Mouse (Mus musculus) gastrocnemius, adult 2 months (tissue): ENCODE data around the gene Sowahc. TPM values are rescaled to one million over a fixed set of nuclear protein-coding genes. Genes with fewer than 3 reads are reported as not detected.

Experiments used
- DNase-seq: peaks from one replicate; pipeline ENCODE4 v3.0.0; 2022
- H3K27ac ChIP-seq: fragments of 200-600 bp; 2 replicates; pipeline ENCODE4 v1.8.1; 2022; ENCODE audit warnings: mild to moderate bottlenecking
- H3K4me3 ChIP-seq: fragments of 200-600 bp; 2 replicates; pipeline ENCODE4 v1.8.1; 2022; ENCODE audit warnings: mild to moderate bottlenecking, moderate library complexity
- CTCF ChIP-seq: fragments of 200-600 bp; IDR thresholded peaks from 2 replicates; pipeline ENCODE4 v1.8.1; 2022; ENCODE audit warnings: antibody characterized with exemption, mild to moderate bottlenecking, moderate library complexity
- intact Hi-C: fragments of 180-260 bp; cut with DNase I; formaldehyde crosslinking; loops from one replicate; pipeline ENCODE4 v1.15.1; 2025
- long read RNA-seq, 2 experiments: library from polyadenylated mRNA; stranded (forward); transcript quantifications; one replicate each; pipeline ENCODE4 v2.0.0; 2021
- total RNA-seq, 2 experiments: library from RNA; stranded (reverse); gene quantifications; 2 replicates each; pipeline ENCODE4 v1.2.3; 2021

Gene Sowahc
- total RNA-seq, result under 1 TPM; 0.75 to 0.77 TPM
- long read RNA-seq, experiment 1, full-length matches to known transcripts, result 2 of 2 reads
- long read RNA-seq, experiment 1, partial matches to known transcripts, result 0 of 2 reads
- long read RNA-seq, experiment 1, other reads (novel, unspliced or antisense), result 0 of 2 reads
- long read RNA-seq, experiment 2, result 0 reads

GRCm38 (mm10) chr10:59221473-59222270 is at the start of gene Sowahc, which contains the start of gene Sept10:
TSS of gene Sowahc (plus strand) at chr10:59221953.
TSS of gene Sept10 (minus strand) at chr10:59221847.
- H3K27ac ChIP-seq, result peak within 1 kb of the TSS; percentile 91
- intact Hi-C loops, result loop anchor here (5.0 kb wide), 2 partner anchors 54 to 481 kb away; partner anchors contain the start of gene Micu1
- DNase-seq, result peak; percentile 99
- TF ChIP-seq CTCF, result no peak
- H3K4me3 ChIP-seq, result peak within 1 kb of the TSS; percentile 90

DNA sequence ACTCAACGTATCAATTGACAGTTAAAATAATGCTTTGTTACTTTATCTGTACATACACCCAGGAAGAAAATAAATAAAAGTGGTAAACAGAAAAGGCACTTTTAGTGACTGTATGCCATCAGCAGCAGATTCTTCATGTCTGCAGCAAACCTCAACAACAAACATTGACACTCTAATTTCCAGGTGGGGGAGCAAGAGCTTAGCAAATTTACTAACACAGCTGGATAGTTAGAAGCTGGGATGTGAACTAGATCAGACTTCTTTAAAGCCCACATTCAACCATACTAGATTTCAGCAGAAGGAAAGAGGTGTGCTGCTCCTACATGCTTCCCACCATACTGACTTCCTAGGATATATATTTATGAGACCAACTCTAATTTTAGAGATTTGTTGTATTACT is 49.2 kb upstream of the Sowahc start:
- Histone ChIP-seq H3K27ac (no peak overlapping the region), H3K4me3 (no peak overlapping the region)
- TF ChIP-seq CTCF, result peak; percentile 26; the same call in 1 of the 2 replicates
- intact Hi-C loops, result no loop called here
- DNase-seq, result no peak

GRCm38 (mm10) chr10:59179620-59180019 is 42.1 kb upstream of the Sowahc start:
- intact Hi-C loops, result no loop called here
- no peak for DNase-seq
- no peak overlapping the region for H3K27ac ChIP-seq
- no peak overlapping the region for H3K4me3 ChIP-seq
- TF ChIP-seq CTCF, result no peak

GRCm38 (mm10) chr10:59182306-59182705 is 39.4 kb upstream of the Sowahc start:
- Histone ChIP-seq H3K4me3 (no peak overlapping the region), H3K27ac (no peak overlapping the region)
- intact Hi-C loops, result no loop called here
- no peak for TF ChIP-seq CTCF
- DNase-seq, result no peak

- TF ChIP-seq CTCF, result no peak
- DNase-seq, result no peak
- H3K27ac ChIP-seq, result no peak overlapping the region
- no peak overlapping the region for H3K4me3 ChIP-seq
- intact Hi-C loops, result no loop called here
These were observed 26.9 kb upstream of the Sowahc start for GRCm38 (mm10) chr10:59194891-59195290.

DNA sequence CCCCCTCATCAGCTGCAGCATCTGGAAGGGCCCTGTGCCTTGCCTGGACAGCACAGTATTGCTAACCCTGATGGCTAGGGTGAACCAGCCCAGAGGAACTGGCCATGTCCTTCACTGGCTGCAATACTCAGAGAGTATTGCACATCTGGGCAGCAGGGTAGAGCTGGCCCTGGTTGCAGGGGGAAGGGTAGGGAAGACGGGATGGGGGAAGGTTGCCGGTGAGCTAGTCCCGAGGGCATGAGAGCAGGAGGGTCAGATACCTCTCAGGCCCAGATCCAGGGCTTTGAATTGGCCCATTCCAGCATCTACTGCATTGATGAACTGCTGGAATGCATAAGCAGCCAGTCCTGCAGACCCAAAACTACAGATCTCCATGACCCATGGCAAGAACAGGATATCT is 25.0 kb upstream of the Sowahc start:
- DNase-seq, result peak; percentile 32
- Histone ChIP-seq H3K27ac (no peak overlapping the region), H3K4me3 (no peak overlapping the region)
- no peak for TF ChIP-seq CTCF
- intact Hi-C loops, result no loop called here

- no peak for DNase-seq
- intact Hi-C loops, result no loop called here
- no peak overlapping the region for H3K4me3 ChIP-seq
- no peak for TF ChIP-seq CTCF
- no peak overlapping the region for H3K27ac ChIP-seq
These were observed 21.7 kb upstream of the Sowahc start for GRCm38 (mm10) chr10:59200011-59200410.

DNA sequence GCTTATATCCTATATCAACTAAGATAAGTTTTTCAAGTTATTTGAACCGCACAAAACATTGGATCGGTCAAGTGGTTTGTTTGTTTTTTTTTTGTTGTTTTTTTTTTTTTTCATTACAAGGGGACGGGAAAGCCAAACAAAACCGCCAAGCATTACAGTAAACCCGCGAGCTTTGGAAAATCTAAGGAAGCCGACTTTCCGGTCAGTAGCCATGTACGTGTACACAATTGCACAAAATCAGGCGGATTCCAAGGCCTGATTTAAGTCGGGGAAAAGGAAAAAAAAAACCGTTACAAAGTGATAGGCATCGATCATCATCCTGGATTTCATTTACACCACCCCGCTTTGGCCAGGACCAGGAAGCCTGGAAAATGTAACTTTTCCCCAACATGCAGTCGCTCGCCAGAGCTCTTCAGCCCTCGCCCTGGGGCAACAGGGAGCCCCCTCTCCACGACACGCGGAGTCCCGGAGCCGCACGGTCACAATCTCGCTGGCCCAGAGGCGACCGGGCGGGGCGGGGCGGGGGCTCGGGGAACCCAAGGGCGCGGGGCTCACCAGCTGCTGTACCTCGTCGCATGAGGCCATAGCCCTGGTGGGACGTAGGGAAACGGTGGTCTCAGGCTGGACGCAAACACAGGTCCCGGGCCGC is 805 bp upstream of the Sowahc start:
- intact Hi-C loops, result loop anchor here (5.0 kb wide), 2 partner anchors 54 to 481 kb away; partner anchors contain the start of gene Micu1
- no peak for DNase-seq
- H3K27ac ChIP-seq, result peak overlapping the region; percentile 91
- H3K4me3 ChIP-seq, result peak overlapping the region; percentile 90
- TF ChIP-seq CTCF, result no peak

DNA sequence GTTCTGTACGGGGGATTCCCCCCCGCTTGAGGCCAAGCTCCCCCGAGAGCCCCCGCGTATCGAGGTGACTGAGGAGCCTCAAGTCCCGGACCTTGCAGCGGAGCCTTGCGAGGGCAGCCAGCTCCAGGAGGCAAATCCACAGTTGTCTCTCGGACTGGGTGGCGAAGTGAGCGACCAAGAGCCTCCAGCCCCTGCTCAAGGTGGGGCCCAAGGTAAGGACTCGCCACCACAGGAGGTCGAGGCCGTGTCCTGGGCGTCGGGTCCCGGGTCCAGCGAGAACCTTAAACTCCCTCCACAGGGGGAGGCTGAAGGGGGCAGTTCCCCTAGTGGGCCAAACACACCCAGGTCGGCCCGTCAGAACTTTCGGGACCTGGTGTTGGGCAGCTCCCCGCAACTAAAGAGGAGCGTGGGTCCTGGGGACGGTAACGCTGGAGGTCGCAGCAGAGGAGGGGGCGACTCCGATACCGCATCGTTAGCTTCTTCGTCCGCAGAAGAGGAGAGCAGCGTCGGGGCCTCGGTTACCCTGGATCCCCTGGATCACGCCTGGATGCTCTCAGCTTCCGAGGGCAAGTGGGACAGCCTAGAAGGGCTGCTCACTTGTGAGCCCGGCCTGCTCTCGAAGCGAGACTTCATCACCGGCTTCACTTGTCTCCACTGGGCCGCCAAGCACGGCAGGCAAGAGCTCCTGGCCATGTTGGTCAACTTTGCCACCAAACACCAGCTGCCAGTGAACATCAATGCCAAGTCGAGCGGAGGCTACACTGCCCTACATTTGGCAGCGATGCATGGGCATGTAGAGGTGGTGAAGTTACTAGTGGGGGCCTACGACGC is 733 bp downstream of the Sowahc start:
- DNase-seq, result peak; percentile 56
- Histone ChIP-seq H3K4me3 (peak overlapping the region; percentile 90), H3K27ac (peak overlapping the region; percentile 91)
- no peak for TF ChIP-seq CTCF
- intact Hi-C loops, result loop anchor here (5.0 kb wide), 2 partner anchors 55 to 480 kb away; partner anchors contain the start of gene Micu1

- intact Hi-C loops, result loop anchor here (5.0 kb wide), 2 partner anchors 56 to 479 kb away; partner anchors contain the start of gene Micu1
- TF ChIP-seq CTCF, result no peak
- Histone ChIP-seq H3K4me3 (peak overlapping the region; percentile 90), H3K27ac (peak overlapping the region; percentile 91; the same call in 1 of the 2 replicates)
- peak; percentile 17 for DNase-seq
These were observed 1.5 kb downstream of the Sowahc start for GRCm38 (mm10) chr10:59223301-59223700.

- no peak overlapping the region; the same call in 1 of the 2 replicates for H3K4me3 ChIP-seq
- no peak for DNase-seq
- no peak for TF ChIP-seq CTCF
- H3K27ac ChIP-seq, result no peak overlapping the region
- intact Hi-C loops, result loop anchor here (5.0 kb wide), 2 partner anchors 57 to 478 kb away; partner anchors contain the start of gene Micu1
These were observed 2.1 kb downstream of the Sowahc start for GRCm38 (mm10) chr10:59223890-59224289.

GRCm38 (mm10) chr10:59225137-59225536 is 3.4 kb downstream of the Sowahc start:
- H3K4me3 ChIP-seq, result no peak overlapping the region
- no peak for DNase-seq
- TF ChIP-seq CTCF, result no peak
- H3K27ac ChIP-seq, result no peak overlapping the region
- intact Hi-C loops, result no loop called here
